Mouse (Mus musculus): ENCODE results near the gene Vav3. TPM values are rescaled to one million over a fixed set of nuclear protein-coding genes. Genes with fewer than 3 reads are reported as not detected.

Vav3 gene
- polyA plus RNA-seq, 1 experiment from 2014 or later, result 27.7 TPM

DNA sequence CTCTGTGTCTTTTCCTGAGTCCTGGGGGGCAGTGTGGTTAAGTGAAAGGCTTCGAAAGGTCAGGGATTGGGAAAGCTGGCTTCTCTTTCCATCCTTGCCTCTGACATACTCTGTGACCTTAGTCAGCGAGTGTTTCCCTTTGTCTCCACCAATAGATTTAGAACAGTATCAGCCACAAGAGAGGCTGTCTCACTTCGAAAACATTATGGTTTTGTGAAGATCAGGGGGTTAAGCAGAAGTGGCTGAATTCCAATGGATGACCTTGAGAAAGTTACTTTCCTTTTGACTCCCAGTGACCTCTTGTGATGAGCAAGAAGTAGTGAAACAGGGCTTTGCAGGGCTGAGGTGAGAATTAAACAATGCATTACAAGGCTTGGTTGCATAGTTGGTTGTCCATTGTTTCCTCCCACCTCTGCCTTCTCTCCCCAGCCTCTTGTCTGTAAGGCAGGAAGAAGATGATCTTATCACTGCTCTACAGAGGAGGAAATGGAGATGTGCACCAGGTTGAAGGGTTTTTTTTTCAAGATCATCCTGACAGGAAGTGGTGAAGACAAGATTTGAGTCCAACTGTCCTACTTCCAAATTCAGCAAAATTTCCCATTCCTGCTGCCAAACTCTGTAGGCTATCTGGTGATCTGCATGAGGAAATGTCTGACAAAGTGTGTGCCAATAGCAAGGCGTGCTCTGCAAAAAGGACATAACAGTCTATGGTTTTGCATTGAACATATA is 11.7 kb downstream of the Vav3 start:
- Histone ChIP-seq H3K27ac (ENCODE audit: low read length) (no peak overlapping the region), H3K4me1 (ENCODE audit: insufficient read depth, low read length) (no peaks in the 10 kb centered on the region), H3K27me3 (ENCODE audit: insufficient read depth, low read length) (no peaks in the 10 kb centered on the region), H3K9ac (replicated peaks; ENCODE audit: low read length) (no peak overlapping the region), H3K4me3 (ENCODE audit: low read length) (no peak overlapping the region), H3K4me2 (replicated peaks; ENCODE audit: low read depth, low read length) (no peak overlapping the region), H3K36me3 (ENCODE audit: insufficient read depth, low read length) (no peaks in the 10 kb centered on the region), H3K9me3 (ENCODE audit: low read length) (no peaks in the 10 kb centered on the region)
- WGBS, result 80% methylated on average over 4 of the region's 4 CpGs
- ATAC-seq (ENCODE audit: low FRiP score, low TSS enrichment), result no peak

DNA sequence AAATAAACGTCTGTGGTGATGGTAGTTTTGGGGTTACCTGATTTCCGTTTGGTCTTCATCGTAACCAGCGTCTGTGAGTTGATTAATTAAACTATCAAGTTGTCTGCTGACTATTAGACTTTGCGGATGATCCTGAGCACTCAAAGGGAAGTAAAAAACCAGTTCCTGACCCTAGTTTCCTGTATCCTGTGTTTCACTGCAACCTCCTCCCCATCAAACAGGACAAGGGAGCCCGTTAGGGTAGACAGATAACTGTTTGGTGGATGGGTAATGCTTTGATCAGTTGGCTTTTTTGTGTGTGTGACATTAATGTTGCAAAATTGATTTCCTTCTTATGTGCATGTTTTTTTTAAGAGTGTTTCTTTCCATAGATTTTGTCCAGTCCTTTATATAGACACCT is 12.2 kb downstream of the Vav3 start:
- WGBS, result 61% methylated on average over 6 of the region's 6 CpGs
- Histone ChIP-seq H3K36me3 (ENCODE audit: insufficient read depth, low read length) (no peaks in the 10 kb centered on the region), H3K9me3 (ENCODE audit: low read length) (no peaks in the 10 kb centered on the region), H3K4me3 (ENCODE audit: low read length) (no peak overlapping the region), H3K4me1 (ENCODE audit: insufficient read depth, low read length) (no peaks in the 10 kb centered on the region), H3K4me2 (replicated peaks; ENCODE audit: low read depth, low read length) (no peak overlapping the region), H3K27me3 (ENCODE audit: insufficient read depth, low read length) (no peaks in the 10 kb centered on the region), H3K9ac (replicated peaks; ENCODE audit: low read length) (no peak overlapping the region), H3K27ac (ENCODE audit: low read length) (no peak overlapping the region)
- ATAC-seq (ENCODE audit: low FRiP score, low TSS enrichment), result 0 out of 2 replicates have a peak, but pooled peaks have one; percentile 51

DNA sequence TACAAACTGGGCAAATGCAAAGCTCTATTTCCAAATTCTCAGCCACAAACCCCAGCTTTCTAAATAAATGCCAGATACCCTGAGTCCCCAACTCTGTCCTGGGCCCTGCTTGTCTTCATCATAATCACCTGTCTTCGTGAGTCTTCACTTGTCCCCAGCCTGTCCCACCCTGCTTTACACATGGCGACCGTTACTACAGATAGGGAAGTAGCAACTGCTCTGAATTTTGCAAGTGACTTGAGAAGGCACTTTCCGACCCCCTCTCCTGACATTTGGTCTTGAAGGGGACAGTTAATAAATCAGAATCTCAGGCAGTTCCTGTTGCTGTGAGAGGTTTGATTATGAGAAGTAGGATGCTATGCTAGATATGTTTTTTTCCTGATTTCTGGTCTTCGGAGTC is 13.4 kb downstream of the Vav3 start:
- 85% methylated on average over 5 of the region's 5 CpGs for WGBS
- Histone ChIP-seq H3K36me3 (ENCODE audit: insufficient read depth, low read length) (no peaks in the 10 kb centered on the region), H3K9ac (replicated peaks; ENCODE audit: low read length) (no peak overlapping the region), H3K27ac (ENCODE audit: low read length) (no peak overlapping the region), H3K9me3 (ENCODE audit: low read length) (no peaks in the 10 kb centered on the region), H3K4me1 (ENCODE audit: insufficient read depth, low read length) (no peaks in the 10 kb centered on the region), H3K4me2 (replicated peaks; ENCODE audit: low read depth, low read length) (no peak overlapping the region), H3K4me3 (ENCODE audit: low read length) (no peak overlapping the region), H3K27me3 (ENCODE audit: insufficient read depth, low read length) (no peaks in the 10 kb centered on the region)
- no peak for ATAC-seq (ENCODE audit: low FRiP score, low TSS enrichment)

DNA sequence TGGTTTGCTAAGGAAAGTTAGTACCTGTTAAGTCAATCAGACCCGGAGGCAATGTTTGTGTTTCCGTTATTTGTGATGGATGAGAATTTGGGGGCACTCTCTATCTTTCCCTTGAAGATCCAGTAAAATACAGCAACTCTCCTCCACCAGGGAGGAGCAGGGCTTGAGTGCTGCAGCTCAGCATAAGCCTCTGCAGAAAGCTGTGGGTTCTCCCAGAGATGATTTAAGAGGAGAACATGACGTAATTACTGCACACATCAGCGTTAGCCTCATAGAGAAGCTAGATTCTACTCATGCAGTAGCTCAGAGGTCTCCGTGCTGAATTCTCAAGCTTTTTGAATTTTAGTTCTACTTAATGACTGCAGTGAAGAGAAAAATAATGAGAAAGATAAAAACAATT is 14.7 kb downstream of the Vav3 start:
- 52% methylated on average over 5 of the region's 5 CpGs for WGBS
- Histone ChIP-seq H3K9ac (replicated peaks; ENCODE audit: low read length) (no peak overlapping the region), H3K27me3 (ENCODE audit: insufficient read depth, low read length) (no peaks in the 10 kb centered on the region), H3K27ac (ENCODE audit: low read length) (no peak overlapping the region), H3K4me1 (ENCODE audit: insufficient read depth, low read length) (0 out of 2 replicates have a peak, but pooled peaks cover 2% of the 10 kb centered on the region), H3K36me3 (ENCODE audit: insufficient read depth, low read length) (no peaks in the 10 kb centered on the region), H3K4me2 (replicated peaks; ENCODE audit: low read depth, low read length) (no peak overlapping the region), H3K9me3 (ENCODE audit: low read length) (no peaks in the 10 kb centered on the region), H3K4me3 (ENCODE audit: low read length) (no peak overlapping the region)
- ATAC-seq (ENCODE audit: low FRiP score, low TSS enrichment), result no peak

DNA sequence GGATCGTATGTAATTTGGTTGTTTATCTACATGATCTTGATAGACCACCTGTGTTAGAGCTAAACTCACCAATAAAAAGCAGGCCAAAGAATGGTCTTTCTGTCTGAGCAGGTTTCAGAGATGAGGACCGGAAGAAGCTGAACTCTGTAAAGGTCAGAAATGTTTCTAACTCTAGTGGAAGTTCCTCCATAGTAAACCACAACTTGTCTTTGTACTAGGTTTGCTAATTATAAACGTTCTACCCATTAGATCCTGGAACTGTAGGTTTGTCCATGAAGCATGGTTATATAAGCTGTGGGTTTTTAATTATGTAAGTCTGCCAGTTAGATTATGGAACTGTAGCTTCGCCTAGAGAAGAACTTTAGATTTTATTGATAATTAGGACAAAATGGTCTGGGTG is 20.3 kb downstream of the Vav3 start:
- WGBS, result 46% methylated on average over 4 of the region's 4 CpGs
- Histone ChIP-seq H3K4me2 (replicated peaks; ENCODE audit: low read depth, low read length) (no peak overlapping the region), H3K9me3 (ENCODE audit: low read length) (no peaks in the 10 kb centered on the region), H3K36me3 (ENCODE audit: insufficient read depth, low read length) (no peaks in the 10 kb centered on the region), H3K27ac (ENCODE audit: low read length) (no peak overlapping the region), H3K4me1 (ENCODE audit: insufficient read depth, low read length) (peaks cover 9% of the 10 kb centered on the region; the same call in 1 of the 2 replicates), H3K4me3 (ENCODE audit: low read length) (no peak overlapping the region), H3K9ac (replicated peaks; ENCODE audit: low read length) (no peak overlapping the region), H3K27me3 (ENCODE audit: insufficient read depth, low read length) (no peaks in the 10 kb centered on the region)
- ATAC-seq (ENCODE audit: low FRiP score, low TSS enrichment), result no peak

DNA sequence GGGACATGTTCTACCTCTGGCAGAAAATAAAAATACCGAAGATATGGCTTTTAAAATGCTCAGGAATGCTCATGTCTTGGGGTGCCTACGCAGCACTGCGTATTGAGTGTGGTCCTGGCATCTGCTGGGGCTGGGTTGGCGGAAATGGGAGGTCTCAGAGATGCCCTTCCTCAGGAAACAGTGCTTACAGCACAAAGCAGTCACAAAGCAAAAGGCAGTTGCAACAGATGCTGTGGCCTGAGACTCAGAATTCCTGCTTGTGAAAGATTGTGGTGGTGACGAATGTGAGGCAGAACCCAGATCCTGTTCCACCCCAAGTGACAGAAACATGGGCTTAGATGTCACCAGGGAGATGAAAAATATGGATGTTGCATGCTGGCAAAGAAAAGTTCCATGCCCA is 21.4 kb downstream of the Vav3 start:
- no peak overlapping the region for H3K27ac ChIP-seq (ENCODE audit: low read length)
- H3K9ac ChIP-seq (replicated peaks; ENCODE audit: low read length), result no peak overlapping the region
- no peaks in the 10 kb centered on the region for H3K36me3 ChIP-seq (ENCODE audit: insufficient read depth, low read length)
- H3K27me3 ChIP-seq (ENCODE audit: insufficient read depth, low read length), result no peaks in the 10 kb centered on the region
- H3K9me3 ChIP-seq (ENCODE audit: low read length), result no peaks in the 10 kb centered on the region
- H3K4me2 ChIP-seq (replicated peaks; ENCODE audit: low read depth, low read length), result no peak overlapping the region
- H3K4me3 ChIP-seq (ENCODE audit: low read length), result no peak overlapping the region
- ATAC-seq (ENCODE audit: low FRiP score, low TSS enrichment), result no peak
- 79% methylated on average over 5 of the region's 5 CpGs for WGBS
- peaks cover 12% of the 10 kb centered on the region; the same call in 1 of the 2 replicates for H3K4me1 ChIP-seq (ENCODE audit: insufficient read depth, low read length)

DNA sequence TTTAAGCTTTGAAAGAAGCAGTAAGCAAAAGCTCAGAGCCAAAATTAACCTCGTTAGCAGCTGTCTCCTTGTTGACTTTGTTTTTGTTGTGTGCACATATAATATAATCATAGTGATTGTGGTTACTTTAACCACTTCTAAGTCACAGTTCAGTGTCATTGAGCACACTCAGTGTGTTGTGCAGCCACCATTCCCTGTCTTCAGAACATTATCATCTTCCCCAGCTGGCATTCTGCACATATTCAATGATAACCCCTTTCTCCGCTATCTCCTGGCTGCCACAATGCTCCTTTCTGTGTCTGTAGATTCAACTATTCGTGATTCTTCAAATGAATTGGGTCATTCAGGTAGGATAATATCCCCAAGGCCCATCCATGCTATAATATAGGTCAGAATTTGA is 21.9 kb downstream of the Vav3 start:
- 86% methylated on average over 3 of the region's 3 CpGs for WGBS
- ATAC-seq (ENCODE audit: low FRiP score, low TSS enrichment), result no peak
- no peak overlapping the region for H3K27ac ChIP-seq (ENCODE audit: low read length)

DNA sequence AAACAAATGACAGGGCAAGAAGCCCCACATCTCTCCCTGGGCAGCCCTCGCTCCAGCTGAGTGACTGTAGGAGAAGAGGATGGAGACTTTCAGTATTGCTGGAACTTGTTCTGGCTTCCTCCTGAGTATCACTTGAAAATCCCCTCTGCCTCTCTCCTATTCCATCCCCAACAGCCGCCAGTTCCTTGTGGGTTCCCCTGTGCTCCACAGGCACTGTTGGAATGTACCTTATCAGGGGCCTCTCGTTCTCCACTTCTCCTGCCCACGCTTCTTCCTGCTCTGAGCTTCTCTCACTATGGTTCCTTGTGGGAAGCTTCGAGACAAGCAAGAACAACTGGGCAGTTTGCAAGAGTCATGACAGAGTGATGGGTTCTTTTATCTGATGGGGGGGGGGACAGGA is 23.1 kb downstream of the Vav3 start:
- Histone ChIP-seq H3K27me3 (ENCODE audit: insufficient read depth, low read length) (no peaks in the 10 kb centered on the region), H3K9ac (replicated peaks; ENCODE audit: low read length) (no peak overlapping the region), H3K36me3 (ENCODE audit: insufficient read depth, low read length) (no peaks in the 10 kb centered on the region), H3K9me3 (ENCODE audit: low read length) (no peaks in the 10 kb centered on the region), H3K27ac (ENCODE audit: low read length) (no peak overlapping the region), H3K4me2 (replicated peaks; ENCODE audit: low read depth, low read length) (no peak overlapping the region), H3K4me1 (ENCODE audit: insufficient read depth, low read length) (peaks cover 12% of the 10 kb centered on the region; the same call in 1 of the 2 replicates), H3K4me3 (ENCODE audit: low read length) (no peak overlapping the region)
- ATAC-seq (ENCODE audit: low FRiP score, low TSS enrichment), result no peak
- 55% methylated on average over 5 of the region's 5 CpGs for WGBS

More for the DNA sequence above, 21.9 kb downstream of the Vav3 start:
- Histone ChIP-seq H3K36me3 (ENCODE audit: insufficient read depth, low read length) (no peaks in the 10 kb centered on the region), H3K4me1 (ENCODE audit: insufficient read depth, low read length) (peaks cover 12% of the 10 kb centered on the region; the same call in 1 of the 2 replicates), H3K9me3 (ENCODE audit: low read length) (no peaks in the 10 kb centered on the region), H3K9ac (replicated peaks; ENCODE audit: low read length) (no peak overlapping the region), H3K27me3 (ENCODE audit: insufficient read depth, low read length) (no peaks in the 10 kb centered on the region), H3K4me2 (replicated peaks; ENCODE audit: low read depth, low read length) (no peak overlapping the region), H3K4me3 (ENCODE audit: low read length) (no peak overlapping the region)

DNA sequence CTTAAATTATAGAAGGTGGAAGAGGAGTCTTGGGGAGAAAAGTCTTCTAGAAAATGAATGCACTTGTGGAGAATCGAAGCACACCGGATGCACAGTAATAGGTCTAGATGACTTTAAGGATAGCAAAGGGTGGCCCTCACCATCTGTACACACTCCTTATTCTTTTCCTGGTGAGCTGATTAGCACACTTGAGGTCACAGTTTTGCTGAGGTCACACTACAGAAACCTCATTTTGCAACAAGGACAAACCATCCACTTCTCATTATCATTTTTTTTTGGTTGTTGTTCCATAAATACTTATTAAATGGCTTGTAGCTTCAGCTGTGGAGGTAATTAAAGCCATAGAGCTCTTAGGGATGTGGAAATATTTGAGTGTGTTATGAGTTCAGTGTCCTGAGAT is 25.4 kb downstream of the Vav3 start:
- Histone ChIP-seq H3K4me3 (ENCODE audit: low read length) (no peak overlapping the region), H3K9me3 (ENCODE audit: low read length) (no peaks in the 10 kb centered on the region), H3K4me1 (ENCODE audit: insufficient read depth, low read length) (peaks cover 4% of the 10 kb centered on the region; the same call in 1 of the 2 replicates), H3K9ac (replicated peaks; ENCODE audit: low read length) (no peak overlapping the region), H3K36me3 (ENCODE audit: insufficient read depth, low read length) (no peaks in the 10 kb centered on the region), H3K27ac (ENCODE audit: low read length) (no peak overlapping the region), H3K27me3 (ENCODE audit: insufficient read depth, low read length) (no peaks in the 10 kb centered on the region), H3K4me2 (replicated peaks; ENCODE audit: low read depth, low read length) (no peak overlapping the region)
- no peak for ATAC-seq (ENCODE audit: low FRiP score, low TSS enrichment)
- 83% methylated on average over 2 of the region's 2 CpGs for WGBS

DNA sequence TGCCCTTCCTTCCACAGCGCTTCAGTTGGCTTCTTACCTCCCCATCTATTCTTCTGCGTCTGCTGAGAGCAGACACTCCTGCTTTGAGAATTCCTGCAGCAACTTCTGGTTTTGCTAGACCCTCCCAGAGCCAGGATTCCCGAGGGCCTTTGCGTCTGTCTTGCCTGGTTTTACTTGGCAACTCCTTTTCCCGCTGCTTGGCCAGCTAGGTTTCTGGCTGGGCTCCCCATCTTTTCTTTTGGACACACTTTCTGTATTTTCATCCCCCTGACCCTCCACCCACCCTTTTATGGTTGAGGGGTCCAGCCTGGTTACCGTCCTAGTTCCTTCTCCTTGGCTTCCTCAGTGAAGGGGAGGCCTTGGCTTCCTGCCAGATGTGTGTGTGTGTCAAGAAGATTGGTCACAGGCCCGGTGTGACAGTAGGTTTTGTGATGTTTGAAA is 26.0 kb downstream of the Vav3 start:
- Histone ChIP-seq H3K27ac (ENCODE audit: low read length) (no peak overlapping the region), H3K4me3 (ENCODE audit: low read length) (no peak overlapping the region), H3K36me3 (ENCODE audit: insufficient read depth, low read length) (no peaks in the 10 kb centered on the region), H3K9ac (replicated peaks; ENCODE audit: low read length) (no peak overlapping the region), H3K4me1 (ENCODE audit: insufficient read depth, low read length) (0 out of 2 replicates have a peak, but pooled peaks cover 3% of the 10 kb centered on the region), H3K4me2 (replicated peaks; ENCODE audit: low read depth, low read length) (no peak overlapping the region), H3K9me3 (ENCODE audit: low read length) (no peaks in the 10 kb centered on the region), H3K27me3 (ENCODE audit: insufficient read depth, low read length) (no peaks in the 10 kb centered on the region)
- WGBS, result 41% methylated on average over 7 of the region's 7 CpGs
- ATAC-seq (ENCODE audit: low FRiP score, low TSS enrichment), result no peak

Data from kidney, embryonic 16.5 days (tissue).